Mouse (Mus musculus) gastrocnemius, postnatal 10 days (tissue): ENCODE results near the gene Fhit. TPM values are rescaled to one million over a fixed set of nuclear protein-coding genes. Genes with fewer than 3 reads are reported as not detected.
"Not testable (repeated sequence)": the region's sequence is repeated elsewhere in the genome, so short reads cannot be mapped to it uniquely, and the experiment has no call there.

Source experiments
- DNase-seq: peaks from one replicate; pipeline ENCODE4 v3.0.0; 2021; ENCODE audit warnings: mixed read lengths
- long read RNA-seq, 2 experiments: library from polyadenylated mRNA; stranded (forward); transcript quantifications; one replicate each; pipeline ENCODE4 v2.0.0; 2021
- total RNA-seq, 2 experiments: library from RNA; stranded (reverse); gene quantifications; 2 replicates each; pipeline ENCODE4 v1.2.3; 2021

The Fhit gene
- total RNA-seq = 1 to 10 TPM; 5.8 to 7.0 TPM
- long read RNA-seq, experiment 1, partial matches to known transcripts = 1 of 1 reads
- long read RNA-seq, experiment 1, other reads (novel, unspliced or antisense) = 0 of 1 reads
- long read RNA-seq, experiment 2, partial matches to known transcripts = 0 of 1 reads
- long read RNA-seq, experiment 2, other reads (novel, unspliced or antisense) = 1 of 1 reads

- DNase-seq = peak; percentile 85
These were observed at the start of gene Fhit for GRCm38 (mm10) chr14:11161751-11162231. Fhit (minus strand) TSS chr14:11162035.

GRCm38 (mm10) chr14:11206786-11207185 lies 45.0 kb upstream of the Fhit start:
- no peak for DNase-seq

GRCm38 (mm10) chr14:11160806-11161450 lies 907 bp downstream of the Fhit start:
- peak; percentile 45 for DNase-seq

- no peak for DNase-seq
These were observed 2.2 kb downstream of the Fhit start for GRCm38 (mm10) chr14:11159641-11160040.

- DNase-seq = no peak
These were observed 2.8 kb downstream of the Fhit start for GRCm38 (mm10) chr14:11159021-11159420.

DNA sequence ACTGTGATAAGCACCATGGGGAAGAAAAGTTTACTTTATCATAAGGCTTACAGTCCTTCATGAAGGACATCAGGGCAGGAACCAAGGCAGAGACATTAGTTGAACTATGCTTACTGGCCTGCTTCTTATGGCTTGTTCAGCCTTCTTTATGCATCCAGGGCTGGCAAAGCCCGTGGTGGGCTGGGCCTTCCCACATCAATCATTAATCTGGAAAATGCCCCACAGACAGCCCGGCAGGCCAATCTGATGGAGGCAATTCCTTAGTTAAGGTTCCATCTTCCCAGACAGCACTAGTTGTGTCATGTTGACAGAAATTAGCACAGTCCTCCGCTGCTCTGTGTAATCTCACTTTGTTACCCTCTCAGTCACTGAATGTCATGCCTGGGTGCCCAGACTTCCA lies 4.1 kb downstream of the Fhit start:
- no peak for DNase-seq

GRCm38 (mm10) chr14:11151634-11152321 lies 10.1 kb downstream of the Fhit start:
- peak; percentile 75 for DNase-seq

- no peak for DNase-seq
These were observed 27.8 kb downstream of the Fhit start for GRCm38 (mm10) chr14:11133787-11134735.

- no peak for DNase-seq
These were observed 29.0 kb downstream of the Fhit start for GRCm38 (mm10) chr14:11132637-11133474.

DNA sequence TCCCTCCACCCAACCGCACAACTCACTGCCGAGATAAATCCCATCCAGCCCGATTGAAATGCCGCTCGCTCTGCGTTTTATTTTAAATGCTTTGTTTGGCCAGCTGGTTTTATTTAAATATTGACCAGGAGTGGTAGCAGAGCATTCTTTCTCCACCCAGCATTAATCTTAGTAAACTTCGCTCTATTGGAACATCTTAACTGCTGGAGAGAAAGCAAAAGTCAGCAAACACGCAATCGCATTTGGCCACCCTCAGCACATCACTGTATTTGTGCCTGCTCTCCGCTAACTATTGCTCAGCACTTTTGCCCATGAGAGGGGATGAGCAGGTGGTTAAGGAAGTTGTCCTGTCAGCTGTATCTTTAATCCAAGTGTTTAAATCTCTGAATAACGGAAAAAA lies 36.7 kb downstream of the Fhit start:
- no peak for DNase-seq

GRCm38 (mm10) chr14:11119076-11119475 lies 42.8 kb downstream of the Fhit start:
- DNase-seq = no peak

DNA sequence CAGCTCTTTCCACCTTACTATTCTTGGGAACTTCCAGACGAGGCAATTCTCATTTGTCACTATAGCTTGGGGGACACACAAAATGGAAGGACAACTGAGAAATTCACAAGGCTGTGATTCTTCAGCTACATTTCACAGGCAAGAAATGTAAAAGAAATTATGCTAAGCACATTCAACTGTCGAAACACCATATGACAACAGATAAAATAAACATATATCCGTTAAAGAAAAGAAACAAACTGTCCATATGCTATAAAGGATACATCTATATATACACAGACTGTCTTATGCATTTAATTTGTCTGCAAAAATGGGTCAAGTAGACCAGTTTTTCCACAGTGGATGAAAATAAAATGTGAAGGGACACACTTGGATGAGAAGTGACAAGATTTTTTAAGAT lies 76.2 kb downstream of the Fhit start:
- DNase-seq = no peak

- DNase-seq = no peak
These were observed 77.9 kb downstream of the Fhit start for GRCm38 (mm10) chr14:11083946-11084345.

- DNase-seq = no peak
These were observed 78.4 kb downstream of the Fhit start for GRCm38 (mm10) chr14:11083462-11083861.

GRCm38 (mm10) chr14:11063594-11063993 lies 98.2 kb downstream of the Fhit start:
- no peak for DNase-seq

GRCm38 (mm10) chr14:11060221-11060620 lies 101.6 kb downstream of the Fhit start:
- no peak for DNase-seq

GRCm38 (mm10) chr14:11039503-11040300 lies 122.1 kb downstream of the Fhit start:
- not testable (repeated sequence) for DNase-seq

GRCm38 (mm10) chr14:11021391-11021790 lies 140.4 kb downstream of the Fhit start:
- no peak for DNase-seq

DNA sequence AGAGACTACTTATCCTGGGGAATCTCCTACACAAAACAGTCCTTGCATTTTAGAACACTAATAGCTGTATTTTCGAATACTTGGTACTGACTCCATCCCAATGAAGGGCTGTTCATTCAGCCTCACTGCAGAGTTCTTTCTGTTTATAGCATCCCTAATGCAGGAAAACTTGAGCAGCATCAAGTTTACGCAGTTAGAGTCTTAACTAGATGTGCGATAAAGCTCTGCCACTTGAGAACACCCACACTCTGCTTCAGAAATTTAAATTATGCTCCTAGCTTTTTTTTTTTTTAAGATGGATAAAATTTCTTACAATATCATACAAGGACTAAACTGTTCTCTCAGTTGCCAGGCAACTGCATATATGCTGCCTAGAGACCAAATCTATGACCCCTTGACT lies 183.2 kb downstream of the Fhit start:
- no peak for DNase-seq

DNA sequence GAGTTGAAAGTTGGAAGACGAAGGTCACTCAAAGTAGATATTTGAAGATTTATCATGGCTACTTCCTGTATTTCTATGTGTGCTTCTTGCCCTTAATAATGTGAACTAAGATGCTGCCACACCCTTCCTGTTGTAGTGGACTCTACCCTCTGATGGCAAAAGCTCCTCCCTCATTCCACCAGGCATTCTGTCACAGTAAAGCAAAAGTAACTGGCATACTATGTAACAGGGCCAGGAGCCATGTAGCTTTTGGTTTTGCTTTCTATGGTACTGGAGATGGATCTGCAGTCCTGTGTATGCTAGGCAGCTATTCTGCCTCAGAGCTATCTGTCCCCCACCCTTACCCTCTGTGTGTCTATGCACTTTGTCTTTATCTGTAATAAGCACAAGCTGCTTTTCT lies 220.2 kb downstream of the Fhit start:
- no peak for DNase-seq
